Mouse (Mus musculus) liver, embryonic 14 days (tissue): ENCODE results near the gene Bnip2. TPM values are rescaled to one million over a fixed set of nuclear protein-coding genes. Genes with fewer than 3 reads are reported as not detected.

Experiments
- polyA plus RNA-seq: library from polyadenylated mRNA; depleted of rRNA; stranded (reverse); fragments of >200 nt; gene quantifications from 2 replicates; pipeline ENCODE4 v1.2.3, GENCODE M21; 2012; rRNA removed

The Bnip2 gene
- 26.2 and 27.8 TPM in 2 replicates for polyA plus RNA-seq

GRCm38 (mm10) chr9:69989303-69990121 is at the start of gene Bnip2:
Gene Bnip2 (plus strand): TSS chr9:69989466.

DNA sequence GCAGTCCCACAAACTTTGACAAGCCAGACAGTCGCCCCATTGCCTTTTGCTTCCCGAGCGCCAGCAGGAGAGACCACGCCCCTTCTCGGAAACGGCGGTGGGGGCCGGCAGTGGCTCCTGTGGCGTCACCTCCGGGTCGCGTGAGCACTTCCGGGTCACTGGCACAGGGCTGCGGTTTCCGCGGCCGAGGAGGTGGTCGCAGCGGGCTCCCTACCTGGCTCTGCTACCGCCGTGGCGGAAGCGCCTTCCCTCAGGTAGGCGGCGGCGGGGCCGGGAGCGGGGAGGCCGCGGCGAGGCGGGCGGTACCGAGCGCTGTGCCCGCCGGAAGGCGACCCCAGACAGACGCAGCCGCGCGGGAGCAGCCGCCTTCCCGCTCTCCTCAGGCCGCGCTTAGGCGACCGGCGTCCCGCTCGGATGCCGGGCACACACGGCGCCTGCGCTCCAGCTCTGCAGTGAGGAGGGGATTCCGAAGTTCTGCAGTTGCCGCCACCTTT is 23.2 kb downstream of the Bnip2 start, which contains the start of gene Gtf2a2:
Gene Gtf2a2, plus strand, starts transcription at position 143 of the 494 bp plus-strand sequence.

DNA sequence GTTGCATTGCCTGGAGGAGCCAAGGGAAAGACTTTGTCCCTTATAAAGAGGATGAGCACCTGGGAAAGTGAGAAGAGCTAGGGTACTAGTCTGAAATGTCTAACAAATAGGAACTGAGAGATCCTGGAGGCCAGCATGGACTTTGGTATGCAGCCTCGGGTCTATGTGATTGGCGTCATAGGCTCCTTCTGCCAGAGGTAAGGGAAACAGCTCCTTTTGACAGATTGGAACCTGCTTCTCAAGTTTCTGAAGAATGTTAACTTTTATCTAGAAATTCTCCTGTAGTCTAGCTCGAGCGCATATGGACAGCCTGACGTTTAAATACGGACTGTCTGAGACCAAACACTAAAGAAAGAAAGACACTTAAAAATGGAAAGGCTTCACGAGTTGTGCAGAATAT is 48.7 kb downstream of the Bnip2 start, which contains the start of gene Gcnt3:
Gene Gcnt3, minus strand, starts transcription at position 101 of the 400 bp plus-strand sequence.

Other genes starting within 250 kb of the Bnip2 start
- not detected in 2 replicates for gene Foxb1, start 228.5 kb upstream of the Bnip2 start, polyA plus RNA-seq
- gene Gtf2a2, start 23.1 kb downstream of the Bnip2 start, polyA plus RNA-seq = 59.2 and 68.7 TPM in 2 replicates
- not detected in 2 replicates for gene Gcnt3, start 48.6 kb downstream of the Bnip2 start, polyA plus RNA-seq
- 0.28 and 0.34 TPM in 2 replicates for gene Fam81a, start 153.1 kb downstream of the Bnip2 start, polyA plus RNA-seq
- gene Myo1e, start 217.9 kb downstream of the Bnip2 start, polyA plus RNA-seq = 1.2 TPM in 2 replicates